Mouse (Mus musculus) stomach, postnatal 0 days (tissue): ENCODE results near the gene Hist1h2bb. TPM values are rescaled to one million over a fixed set of nuclear protein-coding genes. Genes with fewer than 3 reads are reported as not detected.

Experiments
- ATAC-seq: fragments of 200-750 bp; cut with Nextera tagmentation; 2 replicates; pipeline ENCODE4 v1.8.0; 2017; ENCODE audit not compliant: low FRiP score, low TSS enrichment
- DNase-seq: peaks from one replicate; pipeline ENCODE4 v3.0.0-alpha.2; 2016; ENCODE audit warnings: low spot score
- H3K27ac ChIP-seq: fragments of 300-500 bp; sonication (generic); replicated peaks from 2 replicates; pipeline ENCODE4 v1.5.1; 2014; ENCODE audit warnings: mild to moderate bottlenecking, control low read depth
- H3K27me3 ChIP-seq: fragments of 300-500 bp; sonication (generic); 2 replicates; pipeline ENCODE4 v1.6.1; 2014; ENCODE audit warnings: low read length; ENCODE audit not compliant: control insufficient read depth, insufficient read depth
- H3K36me3 ChIP-seq: fragments of 300-500 bp; sonication (generic); 2 replicates; pipeline ENCODE4 v1.6.1; 2014; ENCODE audit warnings: low read length, mixed read lengths; ENCODE audit not compliant: control insufficient read depth, insufficient read depth
- H3K4me1 ChIP-seq: fragments of 300-500 bp; sonication (generic); replicated peaks from 2 replicates; pipeline ENCODE4 v1.6.1; 2014; ENCODE audit warnings: antibody characterized with exemption; ENCODE audit not compliant: control insufficient read depth, insufficient read depth
- H3K4me2 ChIP-seq: fragments of 300-500 bp; sonication (generic); replicated peaks from 2 replicates; pipeline ENCODE4 v1.6.1; 2014; ENCODE audit warnings: low read depth, mild to moderate bottlenecking, control low read depth, moderate library complexity
- H3K4me3 ChIP-seq: fragments of 300-500 bp; sonication (generic); 2 replicates; pipeline ENCODE4 v1.5.1; 2014; ENCODE audit warnings: low read depth, low read length, control low read depth
- H3K9ac ChIP-seq: fragments of 300-500 bp; sonication (generic); 2 replicates; pipeline ENCODE4 v1.6.1; 2014; ENCODE audit warnings: mild to moderate bottlenecking, low read length, control low read depth, mixed read lengths
- H3K9me3 ChIP-seq: fragments of 300-500 bp; sonication (generic); 2 replicates; pipeline ENCODE4 v1.6.1; 2016; ENCODE audit warnings: low read length; ENCODE audit not compliant: control insufficient read depth
- CTCF ChIP-seq: IDR thresholded peaks from 2 replicates; pipeline ENCODE4 v1.5.1; 2016; ENCODE audit warnings: antibody characterized with exemption, low read depth, mild to moderate bottlenecking, moderate library complexity
- EP300 ChIP-seq: optimal IDR thresholded peaks from 2 replicates; pipeline ENCODE3; 2016; ENCODE audit warnings: antibody characterized with exemption
- WGBS: fragments of 180-500 bp; shearing (Covaris S2); extraction: QIAGEN DNeasy Blood & Tissue Kit; methylation state at CpG from one replicate; pipeline ENCODE4 v1.1.7; 2014; 5-methylcytosine and 5-hydroxymethylcytosine counted together
- polyA plus RNA-seq: library from polyadenylated mRNA; unstranded; fragments of >200 nt; fragmentation: Nextera tagmentation; extraction: Ambion mirVana; gene quantifications from 2 replicates; pipeline ENCODE4 v1.2.1, GENCODE M21; 2015

The Hist1h2bb gene
- polyA plus RNA-seq, 1 experiment from 2014 or later = 0.91 TPM

DNA sequence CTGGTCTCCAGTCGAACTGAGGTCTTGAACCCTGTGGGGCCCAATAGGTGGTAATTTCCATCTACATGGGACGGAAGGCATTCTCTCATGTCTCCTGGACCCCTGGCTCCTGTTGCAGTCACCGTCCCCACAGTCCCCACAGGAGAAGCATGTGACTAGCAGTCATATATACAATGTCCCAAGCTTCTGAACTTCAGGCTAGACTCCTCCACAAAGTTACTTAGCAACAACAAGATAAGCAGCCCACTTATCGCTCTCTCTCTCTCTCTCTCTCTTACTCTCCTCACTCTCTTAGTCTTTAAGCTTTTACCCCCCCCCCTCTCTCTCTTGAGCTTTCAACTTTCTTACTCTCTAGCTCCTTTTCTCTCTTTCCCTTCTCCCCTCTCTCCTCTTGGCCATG is 22.3 kb upstream of the Hist1h2bb start:
- no peak for ATAC-seq
- no peak overlapping the region for H3K4me3 ChIP-seq
- no peaks in the 10 kb centered on the region for H3K9me3 ChIP-seq
- H3K27ac ChIP-seq = no peak overlapping the region
- TF ChIP-seq EP300 (no peak), CTCF (no peak)
- no peaks in the 10 kb centered on the region for H3K27me3 ChIP-seq
- no peaks in the 10 kb centered on the region for H3K36me3 ChIP-seq
- no peak for DNase-seq
- no peaks in the 10 kb centered on the region for H3K4me1 ChIP-seq
- H3K4me2 ChIP-seq = no peak overlapping the region
- no peak overlapping the region for H3K9ac ChIP-seq
- 73% methylated on average over 4 of the region's 4 CpGs for WGBS

DNA sequence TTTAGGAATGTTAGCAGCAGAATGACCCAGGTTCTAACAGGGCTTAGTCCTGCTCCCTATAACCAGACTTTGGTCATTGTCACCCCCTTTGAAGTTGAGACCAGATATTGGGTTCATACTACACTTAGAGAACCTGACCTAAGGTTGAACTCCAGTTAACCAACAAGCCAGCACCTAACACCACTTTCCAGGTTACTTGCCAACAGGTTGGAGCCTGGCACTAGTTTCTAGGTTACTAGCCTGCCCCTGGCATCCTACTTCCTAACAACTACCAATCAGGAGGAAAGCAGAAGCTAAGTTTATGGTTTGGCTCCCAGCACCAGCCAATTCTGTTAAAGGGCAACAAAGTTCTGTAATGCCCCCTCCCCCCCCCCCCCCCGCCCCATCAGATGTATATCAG is 21.3 kb upstream of the Hist1h2bb start:
- no peak overlapping the region for H3K27ac ChIP-seq
- 78% methylated on average over 1 of the region's 1 CpGs for WGBS
- DNase-seq = peak; percentile 10
- H3K9me3 ChIP-seq = no peaks in the 10 kb centered on the region
- H3K4me1 ChIP-seq = no peaks in the 10 kb centered on the region
- no peak for TF ChIP-seq EP300
- TF ChIP-seq CTCF = no peak
- no peak for ATAC-seq
- H3K27me3 ChIP-seq = no peaks in the 10 kb centered on the region
- H3K4me3 ChIP-seq = no peak overlapping the region
- no peak overlapping the region for H3K4me2 ChIP-seq
- H3K9ac ChIP-seq = no peak overlapping the region
- H3K36me3 ChIP-seq = no peaks in the 10 kb centered on the region

DNA sequence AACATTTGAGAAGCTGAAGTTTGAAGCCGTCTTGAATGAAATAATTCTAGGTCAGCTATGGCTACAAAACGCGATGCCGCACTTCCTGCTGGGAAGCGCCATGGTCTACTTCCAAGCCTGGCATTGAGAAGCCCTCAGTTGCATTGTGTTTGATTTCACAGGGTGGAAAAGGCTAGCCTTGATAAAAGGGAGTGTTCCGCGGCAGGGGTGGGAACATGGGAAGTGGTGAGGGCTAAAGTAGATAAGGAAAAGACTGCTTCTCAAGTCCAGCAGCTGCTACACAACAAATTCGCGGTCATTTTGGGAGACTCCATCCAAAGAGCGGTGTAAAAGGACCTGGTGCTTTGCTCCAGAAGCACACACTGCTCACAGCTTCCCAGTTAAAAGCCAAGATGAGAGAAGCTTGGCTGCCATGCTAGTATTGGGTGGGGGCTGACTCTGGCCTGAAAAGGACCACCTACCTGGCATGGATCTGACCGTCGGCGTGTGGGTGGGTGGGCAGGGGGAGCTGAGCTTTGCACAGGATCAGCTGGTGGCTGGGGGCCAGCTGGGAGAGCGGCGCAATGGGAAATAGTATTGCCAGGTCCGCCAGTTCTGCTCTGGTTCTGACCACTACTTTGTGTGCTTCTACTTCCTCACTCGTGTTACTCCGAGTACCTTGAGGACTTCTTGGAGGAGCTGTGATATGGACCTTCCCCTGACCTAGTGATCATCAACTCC is 17.9 kb upstream of the Hist1h2bb start:
- DNase-seq = no peak
- no peak for ATAC-seq
- no peaks in the 10 kb centered on the region for H3K27me3 ChIP-seq
- H3K9ac ChIP-seq = no peak overlapping the region
- no peak for TF ChIP-seq CTCF
- TF ChIP-seq EP300 = no peak
- no peak overlapping the region for H3K27ac ChIP-seq
- no peaks in the 10 kb centered on the region for H3K4me1 ChIP-seq
- H3K36me3 ChIP-seq = no peaks in the 10 kb centered on the region
- H3K9me3 ChIP-seq = no peaks in the 10 kb centered on the region
- H3K4me2 ChIP-seq = no peak overlapping the region
- no peak overlapping the region for H3K4me3 ChIP-seq
- 86% methylated on average over 18 of the region's 18 CpGs for WGBS

DNA sequence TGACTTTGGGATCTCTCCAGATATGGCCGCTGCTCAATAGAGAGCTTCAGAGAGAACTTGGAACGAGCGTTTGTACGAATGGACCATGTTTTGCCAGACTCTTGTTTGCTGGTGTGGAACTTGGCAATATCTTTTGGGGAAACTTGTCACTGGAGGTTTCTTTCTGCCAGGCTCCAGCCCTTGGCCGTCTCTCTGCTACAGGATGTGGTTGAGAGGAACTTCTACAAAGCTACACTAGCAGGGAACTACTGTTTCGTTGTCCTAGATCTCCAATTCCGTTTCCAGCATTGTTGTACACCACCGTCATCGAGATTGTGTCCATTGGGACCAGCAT is 17.4 kb upstream of the Hist1h2bb start:
- H3K9me3 ChIP-seq = no peaks in the 10 kb centered on the region
- no peak for ATAC-seq
- H3K36me3 ChIP-seq = no peaks in the 10 kb centered on the region
- no peak for DNase-seq
- no peaks in the 10 kb centered on the region for H3K4me1 ChIP-seq
- WGBS = 91% methylated on average over 9 of the region's 9 CpGs
- TF ChIP-seq EP300 (no peak), CTCF (no peak)
- no peak overlapping the region for H3K27ac ChIP-seq
- no peak overlapping the region for H3K4me2 ChIP-seq
- H3K27me3 ChIP-seq = no peaks in the 10 kb centered on the region
- no peak overlapping the region for H3K4me3 ChIP-seq
- no peak overlapping the region for H3K9ac ChIP-seq

DNA sequence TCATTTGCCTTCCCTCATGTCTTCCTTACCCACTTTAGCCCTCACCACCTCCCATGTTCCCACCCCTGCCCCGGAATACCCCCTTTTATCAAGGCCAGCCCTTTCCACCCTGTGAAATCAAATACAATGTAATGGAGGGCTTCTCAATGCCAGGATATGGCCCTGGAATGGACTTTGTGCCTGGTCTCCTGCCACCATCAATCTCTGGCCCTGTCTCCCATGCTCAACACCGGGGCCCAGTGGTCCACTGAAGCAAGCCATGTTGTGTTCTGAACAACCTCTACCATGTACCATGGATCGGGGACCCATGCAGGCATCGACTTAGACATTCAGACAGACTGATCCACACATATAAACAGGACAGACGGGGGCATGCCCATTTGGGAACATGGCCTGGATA is 16.8 kb upstream of the Hist1h2bb start:
- no peaks in the 10 kb centered on the region for H3K9me3 ChIP-seq
- TF ChIP-seq CTCF (no peak), EP300 (no peak)
- H3K4me3 ChIP-seq = no peak overlapping the region
- no peaks in the 10 kb centered on the region for H3K27me3 ChIP-seq
- ATAC-seq (no peak), DNase-seq (no peak)
- H3K9ac ChIP-seq = no peak overlapping the region
- WGBS = 90% methylated on average over 5 of the region's 5 CpGs
- no peaks in the 10 kb centered on the region for H3K36me3 ChIP-seq
- H3K27ac ChIP-seq = no peak overlapping the region
- no peaks in the 10 kb centered on the region for H3K4me1 ChIP-seq
- H3K4me2 ChIP-seq = no peak overlapping the region

DNA sequence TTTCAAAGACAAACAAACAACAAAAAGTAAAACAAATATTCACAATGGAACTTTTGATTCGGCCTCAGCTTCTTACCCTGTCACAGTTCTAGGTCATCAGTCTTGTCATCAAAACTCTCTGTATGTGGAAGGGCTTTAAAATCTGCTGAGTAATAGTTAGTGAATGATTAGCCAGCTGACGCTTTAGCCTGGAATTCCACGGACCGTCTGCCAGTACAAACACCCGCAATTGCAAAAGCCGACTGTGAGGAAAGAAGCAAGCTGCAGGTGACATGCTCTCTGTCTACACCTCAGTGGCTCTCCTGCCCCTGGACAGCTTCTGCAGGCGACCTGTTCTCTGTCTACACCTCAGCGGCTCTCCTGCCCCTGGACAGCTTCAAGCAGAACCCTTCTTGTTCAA is 16.1 kb upstream of the Hist1h2bb start:
- TF ChIP-seq EP300 = no peak
- TF ChIP-seq CTCF = no peak
- Histone ChIP-seq H3K4me2 (no peak overlapping the region), H3K36me3 (no peaks in the 10 kb centered on the region), H3K9ac (no peak overlapping the region), H3K9me3 (no peaks in the 10 kb centered on the region), H3K4me1 (no peaks in the 10 kb centered on the region), H3K27ac (no peak overlapping the region), H3K4me3 (no peak overlapping the region), H3K27me3 (no peaks in the 10 kb centered on the region)
- peak; percentile 87 for ATAC-seq
- peak; percentile 62 for DNase-seq
- 19% methylated on average over 8 of the region's 8 CpGs for WGBS
